Mouse (Mus musculus): Measurements from ENCODE around the gene Axl.

GRCm38 (mm10) chr7:25802241-25803125 lies 14.0 kb upstream of the Axl start:
- TF ChIP-seq CTCF (IDR thresholded peaks at IDR 0.05; ENCODE audit: insufficient read depth, low read depth, low read length) (no peak), POLR2A (IDR thresholded peaks at IDR 0.05; ENCODE audit: insufficient read depth, low read depth, low read length) (no peak)

Data from olfactory bulb, adult 2 months (tissue).